Mouse (Mus musculus): ENCODE measurements around the gene Foxp1. TPM values are rescaled to one million over a fixed set of nuclear protein-coding genes. Genes with fewer than 3 reads are reported as not detected.

The Foxp1 gene
- polyA plus RNA-seq, 2 experiments = 7.9 to 10.6 TPM

DNA sequence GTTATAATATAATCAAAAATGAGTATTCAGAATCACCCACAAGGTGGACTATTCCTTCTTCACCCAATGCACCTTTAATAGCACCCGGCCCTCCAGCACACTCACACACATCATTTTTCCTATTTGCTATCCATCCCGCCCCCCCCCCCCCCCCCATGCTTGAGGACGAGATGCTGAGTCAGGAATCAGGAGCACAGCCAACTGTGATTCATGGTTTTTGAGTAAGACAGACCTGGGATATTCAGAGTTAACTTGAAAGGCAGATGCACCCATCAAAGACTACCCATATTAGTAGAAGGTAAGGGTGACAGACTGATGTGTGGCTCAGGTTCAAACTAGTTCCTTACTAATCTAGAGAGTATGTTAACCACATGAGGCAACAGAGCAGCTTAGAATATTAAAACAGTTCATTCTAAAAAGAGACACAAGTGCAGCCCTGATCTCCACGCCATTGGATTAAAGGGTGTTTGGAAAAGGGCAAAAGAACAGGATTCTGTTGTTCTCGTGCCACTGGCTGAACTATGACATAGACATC, 273.0 kb downstream of the Foxp1 start:
- no peaks in the 10 kb centered on the region for H3K9me3 ChIP-seq (ENCODE audit: control insufficient read depth, low read length)
- no peak for ATAC-seq (ENCODE audit: insufficient read depth)
- no peak overlapping the region for H3K27ac ChIP-seq
- H3K36me3 ChIP-seq (replicated peaks; ENCODE audit: control insufficient read depth, insufficient read depth, low read depth) = no peaks in the 10 kb centered on the region
- no peak for DNase-seq (ENCODE audit: low read depth in 3 of 3, low spot score in 3 of 3)
- 0 out of 4 replicates have a peak, but pooled peaks cover 0 to 4% of the 10 kb centered on the region in 2 experiments for H3K4me1 ChIP-seq (replicated peaks; ENCODE audit: control insufficient read depth in 2 of 2, insufficient read depth in 2 of 2, low read length in 1 of 2)
- H3K4me3 ChIP-seq (ENCODE audit: insufficient read depth in 1 of 2, low read depth in 2 of 2, low read length in 2 of 2) = no peak overlapping the region
- no peak for TF ChIP-seq EP300 (IDR thresholded peaks at IDR 0.05; ENCODE audit: low read depth)
- no peak for TF ChIP-seq CTCF (IDR thresholded peaks at IDR 0.05; ENCODE audit: low read depth)
- 58% methylated on average over 5 of the region's 5 CpGs for WGBS (ENCODE audit: insufficient replicate concordance)
- no peaks in the 10 kb centered on the region for H3K27me3 ChIP-seq (ENCODE audit: control insufficient read depth, insufficient read depth, low read length)
- no peak overlapping the region for H3K4me2 ChIP-seq (ENCODE audit: low read depth)
- no peak overlapping the region for H3K9ac ChIP-seq (replicated peaks)

DNA sequence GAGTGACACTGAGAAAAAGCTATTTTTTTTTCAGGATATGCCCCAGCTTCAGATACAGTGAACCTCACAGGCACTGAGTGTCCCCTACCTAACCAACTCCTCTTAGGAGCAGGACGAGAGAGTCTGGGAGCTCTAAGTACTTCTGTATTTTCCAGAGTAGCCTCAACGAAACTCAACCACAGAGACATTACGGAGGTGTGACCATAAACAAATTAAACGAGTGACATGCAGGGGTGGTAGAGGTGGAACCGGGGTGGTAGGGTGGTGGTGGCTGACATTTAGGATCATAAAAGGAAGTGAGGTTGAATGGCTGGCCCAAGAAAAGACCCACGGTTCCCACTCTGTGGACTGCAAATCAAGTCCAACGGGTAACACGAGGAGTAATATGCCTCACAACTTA, 274.1 kb downstream of the Foxp1 start:
- Histone ChIP-seq H3K27me3 (ENCODE audit: control insufficient read depth, insufficient read depth, low read length) (no peaks in the 10 kb centered on the region), H3K27ac (no peak overlapping the region), H3K36me3 (replicated peaks; ENCODE audit: control insufficient read depth, insufficient read depth, low read depth) (no peaks in the 10 kb centered on the region), H3K9ac (replicated peaks) (no peak overlapping the region), H3K4me3 (ENCODE audit: insufficient read depth in 1 of 2, low read depth in 2 of 2, low read length in 2 of 2) (no peak overlapping the region), H3K4me2 (ENCODE audit: low read depth) (no peak overlapping the region), H3K4me1 (replicated peaks; ENCODE audit: control insufficient read depth in 2 of 2, insufficient read depth in 2 of 2, low read length in 1 of 2) (0 out of 4 replicates have a peak, but pooled peaks cover 0 to 3% of the 10 kb centered on the region in 2 experiments), H3K9me3 (ENCODE audit: control insufficient read depth, low read length) (no peaks in the 10 kb centered on the region)
- no peak for ATAC-seq (ENCODE audit: insufficient read depth)
- no peak for DNase-seq (ENCODE audit: low read depth in 3 of 3, low spot score in 3 of 3)
- 35% methylated on average over 8 of the region's 8 CpGs for WGBS (ENCODE audit: insufficient replicate concordance)
- TF ChIP-seq EP300 (IDR thresholded peaks at IDR 0.05; ENCODE audit: low read depth) = no peak
- TF ChIP-seq CTCF (IDR thresholded peaks at IDR 0.05; ENCODE audit: low read depth) = no peak

DNA sequence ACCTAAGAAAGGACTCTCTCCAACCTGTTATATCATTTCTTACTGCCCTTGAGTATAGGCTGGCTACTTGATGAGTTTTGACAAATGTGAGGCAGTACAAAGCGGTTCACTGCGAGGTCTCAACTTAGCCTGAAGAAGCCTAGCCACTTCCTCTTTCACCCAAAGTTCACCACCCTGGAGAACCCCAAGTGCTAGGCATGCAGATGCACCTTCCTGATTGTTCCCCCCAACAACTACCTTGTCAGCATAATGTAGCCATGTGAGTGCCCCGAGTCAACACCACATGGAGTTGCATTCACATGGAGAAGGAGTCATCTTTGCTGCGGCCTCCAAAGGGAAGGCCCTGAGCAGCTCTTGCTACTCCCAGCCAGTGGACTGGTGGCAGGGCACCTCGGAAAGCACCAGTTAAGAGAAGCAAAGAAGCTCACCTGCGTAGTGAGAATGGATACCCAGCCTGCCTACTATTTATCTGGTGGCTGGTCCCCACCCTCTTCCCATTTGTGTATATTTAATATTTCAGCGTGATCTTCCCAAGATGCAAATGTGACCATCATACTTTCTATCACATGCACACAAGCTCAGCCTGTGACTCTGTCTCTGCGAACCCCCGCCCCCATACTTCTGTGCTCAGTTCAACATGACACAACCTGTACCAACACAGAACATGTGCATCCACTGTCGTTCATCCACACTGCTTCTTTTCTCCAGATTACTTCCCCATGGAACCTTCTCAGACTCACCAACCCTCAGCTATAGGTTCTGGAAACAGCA, 280.7 kb downstream of the Foxp1 start:
- H3K36me3 ChIP-seq (replicated peaks; ENCODE audit: control insufficient read depth, insufficient read depth, low read depth) = no peaks in the 10 kb centered on the region
- no peaks in the 10 kb centered on the region for H3K4me1 ChIP-seq (replicated peaks; ENCODE audit: control insufficient read depth in 2 of 2, insufficient read depth in 2 of 2, low read length in 1 of 2)
- H3K27me3 ChIP-seq (ENCODE audit: control insufficient read depth, insufficient read depth, low read length) = no peaks in the 10 kb centered on the region
- no peak for TF ChIP-seq EP300 (IDR thresholded peaks at IDR 0.05; ENCODE audit: low read depth)
- no peak for TF ChIP-seq CTCF (IDR thresholded peaks at IDR 0.05; ENCODE audit: low read depth)
- DNase-seq (ENCODE audit: low read depth in 3 of 3, low spot score in 3 of 3) (no peak), ATAC-seq (ENCODE audit: insufficient read depth) (no peak)
- WGBS (ENCODE audit: insufficient replicate concordance) = 60% methylated on average over 10 of the region's 10 CpGs
- H3K9ac ChIP-seq (replicated peaks) = no peak overlapping the region
- no peaks in the 10 kb centered on the region for H3K9me3 ChIP-seq (ENCODE audit: control insufficient read depth, low read length)
- no peak overlapping the region for H3K4me2 ChIP-seq (ENCODE audit: low read depth)
- no peak overlapping the region for H3K4me3 ChIP-seq (ENCODE audit: insufficient read depth in 1 of 2, low read depth in 2 of 2, low read length in 2 of 2)
- H3K27ac ChIP-seq = no peak overlapping the region

DNA sequence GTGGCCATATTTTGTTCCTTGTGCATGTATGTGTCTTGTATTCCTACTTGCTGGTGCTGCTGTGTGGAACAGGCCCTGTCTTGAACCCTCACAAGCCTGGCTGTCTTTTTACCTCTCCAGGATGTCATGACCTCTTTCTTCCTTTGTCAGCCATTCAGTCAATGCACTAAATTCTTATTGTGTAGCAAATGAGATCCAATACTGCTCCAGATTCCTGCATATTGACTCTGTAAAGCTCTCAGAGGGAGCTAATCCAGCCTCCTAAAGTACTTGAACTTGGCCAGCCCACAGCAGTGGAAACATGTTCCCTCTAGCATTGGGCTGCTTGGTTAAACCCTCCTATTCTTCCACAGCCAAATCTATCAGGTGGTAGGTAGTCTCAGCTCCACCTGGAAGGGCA, 281.8 kb downstream of the Foxp1 start:
- no peak overlapping the region for H3K4me3 ChIP-seq (ENCODE audit: insufficient read depth in 1 of 2, low read depth in 2 of 2, low read length in 2 of 2)
- no peak overlapping the region for H3K4me2 ChIP-seq (ENCODE audit: low read depth)
- H3K9ac ChIP-seq (replicated peaks) = no peak overlapping the region
- H3K27me3 ChIP-seq (ENCODE audit: control insufficient read depth, insufficient read depth, low read length) = no peaks in the 10 kb centered on the region
- no peaks in the 10 kb centered on the region for H3K4me1 ChIP-seq (replicated peaks; ENCODE audit: control insufficient read depth in 2 of 2, insufficient read depth in 2 of 2, low read length in 1 of 2)
- ATAC-seq (ENCODE audit: insufficient read depth) = no peak
- TF ChIP-seq CTCF (IDR thresholded peaks at IDR 0.05; ENCODE audit: low read depth) (no peak), EP300 (IDR thresholded peaks at IDR 0.05; ENCODE audit: low read depth) (no peak)
- no peaks in the 10 kb centered on the region for H3K9me3 ChIP-seq (ENCODE audit: control insufficient read depth, low read length)
- DNase-seq (ENCODE audit: low read depth in 3 of 3, low spot score in 3 of 3) = no peak
- no peaks in the 10 kb centered on the region for H3K36me3 ChIP-seq (replicated peaks; ENCODE audit: control insufficient read depth, insufficient read depth, low read depth)
- no peak overlapping the region for H3K27ac ChIP-seq

DNA sequence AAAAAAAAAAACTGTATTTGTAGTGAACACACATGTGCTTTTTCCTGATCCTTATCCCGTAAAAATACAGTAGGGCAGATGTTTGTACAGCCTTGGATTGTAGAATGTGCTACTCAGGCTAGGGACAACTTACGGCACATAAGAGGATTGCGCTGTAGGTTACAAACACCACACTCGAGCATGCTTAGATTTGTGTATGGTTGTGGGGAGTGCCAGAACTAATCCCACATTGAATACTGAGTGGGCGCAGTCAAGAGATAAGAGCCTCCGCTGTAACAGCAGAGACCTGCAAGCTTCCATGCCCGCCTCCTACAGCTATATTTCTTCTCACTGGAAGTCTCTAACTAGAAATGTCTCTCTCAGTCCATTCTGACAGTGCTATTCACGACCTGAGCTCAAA, 286.9 kb downstream of the Foxp1 start:
- DNase-seq (ENCODE audit: low read depth in 3 of 3, low spot score in 3 of 3) = no peak
- Histone ChIP-seq H3K27me3 (ENCODE audit: control insufficient read depth, insufficient read depth, low read length) (no peaks in the 10 kb centered on the region), H3K4me3 (ENCODE audit: insufficient read depth in 1 of 2, low read depth in 2 of 2, low read length in 2 of 2) (no peak overlapping the region), H3K9me3 (ENCODE audit: control insufficient read depth, low read length) (no peaks in the 10 kb centered on the region), H3K4me2 (ENCODE audit: low read depth) (no peak overlapping the region), H3K4me1 (replicated peaks; ENCODE audit: control insufficient read depth in 2 of 2, insufficient read depth in 2 of 2, low read length in 1 of 2) (no peaks in the 10 kb centered on the region), H3K36me3 (replicated peaks; ENCODE audit: control insufficient read depth, insufficient read depth, low read depth) (no peaks in the 10 kb centered on the region), H3K27ac (no peak overlapping the region), H3K9ac (replicated peaks) (no peak overlapping the region)
- no peak for ATAC-seq (ENCODE audit: insufficient read depth)
- WGBS (ENCODE audit: insufficient replicate concordance) = 46% methylated on average over 8 of the region's 8 CpGs
- TF ChIP-seq CTCF (IDR thresholded peaks at IDR 0.05; ENCODE audit: low read depth) (no peak), EP300 (IDR thresholded peaks at IDR 0.05; ENCODE audit: low read depth) (no peak)
